Comparison of ENCODE assay signal across 17 mouse cellular contexts in the genomic region with DNA sequence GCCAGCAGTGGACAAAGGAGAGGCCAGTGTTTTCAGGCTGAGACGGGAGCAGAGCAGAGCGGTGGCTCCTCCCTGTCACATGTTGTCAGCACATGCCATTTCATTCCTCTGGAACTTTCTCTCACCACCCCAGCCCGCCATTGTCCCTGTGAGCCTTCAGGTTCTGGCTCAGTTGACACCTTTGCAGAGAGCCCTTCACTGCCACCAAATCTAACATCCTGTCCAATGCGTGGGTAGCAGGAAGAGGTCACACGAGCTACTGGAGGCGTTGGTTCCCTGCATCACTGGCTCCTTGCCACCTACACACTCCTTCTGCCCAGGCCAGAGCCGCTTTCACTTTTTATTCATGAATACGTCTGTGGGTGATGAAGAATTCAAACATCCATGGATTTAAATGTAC. TPM values are rescaled to one million over a fixed set of nuclear protein-coding genes. Genes with fewer than 3 reads are reported as not detected.
DNase-seq lines count a peak whose midpoint lies in the region; ATAC-seq and TF ChIP-seq lines count a peak whose summit lies in the region.
"Had no signal": no experiment of that assay in that cellular context is flagged by ENCODE, and none has a peak within 500 bp of the region (broad histone marks: within the 10 kb centered on the region; RNA-seq: fewer than 3 reads in every experiment).

No protein-coding gene starts in this region.

- no peak overlapping the region for H3K4me3 ChIP-seq in lung, postnatal 0 days (ENCODE audit: low read depth, low read length)
- H3K4me3 ChIP-seq in megakaryocyte, embryonic 14.5 days (replicated peaks): peak overlapping the region; percentile 56
- no peak overlapping the region for H3K4me3 ChIP-seq in forebrain, embryonic 16.5 days (replicated peaks; ENCODE audit: low read length)
- H3K4me3 ChIP-seq: limb, embryonic 15.5 days; myocyte had no signal

- no peaks in the 10 kb centered on the region for H3K27me3 ChIP-seq in lung, postnatal 0 days (replicated peaks; ENCODE audit: insufficient read depth, low read length)
- H3K27me3 ChIP-seq in megakaryocyte, embryonic 14.5 days (replicated peaks): peaks cover 9% of the 10 kb centered on the region
- no peaks in the 10 kb centered on the region for H3K27me3 ChIP-seq in forebrain, embryonic 16.5 days (replicated peaks; ENCODE audit: control insufficient read depth, insufficient read depth, low read length)
- H3K27me3 ChIP-seq: limb, embryonic 15.5 days had no signal

- DNase-seq in lung, postnatal 10 days: peak; percentile 29
- DNase-seq in lung, postnatal 0 days (ENCODE audit: low spot score): no peak
- DNase-seq in Muller cell, postnatal 12 days (ENCODE audit: inconsistent ontology term): peak; percentile 20
- DNase-seq in spleen, postnatal 36 days (ENCODE audit: low spot score in 2 of 2): peak; percentile 80 to 81
- no peak for DNase-seq in adrenal gland, postnatal 4 days (ENCODE audit: low spot score in 2 of 2)
- DNase-seq in cerebellum, adult 11 months: no peak
- DNase-seq: adrenal gland, postnatal 36 days; cerebellum, postnatal 25 days; forebrain, postnatal 0 days; kidney, adult 9 months; layer of hippocampus, adult 9-11 months; liver, postnatal 0 days had no signal

- 25% methylated on average over 8 of the region's 8 CpGs for WGBS in lung, postnatal 0 days
- WGBS in forebrain, embryonic 16.5 days: 73% methylated on average over 8 of the region's 8 CpGs

- H3K36me3 ChIP-seq in lung, postnatal 0 days (ENCODE audit: insufficient read depth, low read length): no peaks in the 10 kb centered on the region
- H3K36me3 ChIP-seq in megakaryocyte, embryonic 14.5 days (replicated peaks; ENCODE audit: low read length): no peaks in the 10 kb centered on the region
- H3K36me3 ChIP-seq in forebrain, embryonic 16.5 days (ENCODE audit: control insufficient read depth, insufficient read depth): no peaks in the 10 kb centered on the region
- H3K36me3 ChIP-seq: limb, embryonic 15.5 days had no signal

- H3K9ac ChIP-seq in lung, postnatal 0 days (replicated peaks; ENCODE audit: low read depth): no peak overlapping the region
- no peak overlapping the region for H3K9ac ChIP-seq in forebrain, embryonic 16.5 days (replicated peaks; ENCODE audit: low read depth, low read length)
- H3K9ac ChIP-seq: forebrain, postnatal 0 days; limb, embryonic 15.5 days; liver, postnatal 0 days had no signal

- H3K4me2 ChIP-seq in lung, postnatal 0 days (replicated peaks; ENCODE audit: low read depth, low read length): no peak overlapping the region
- no peak overlapping the region for H3K4me2 ChIP-seq in forebrain, embryonic 16.5 days (ENCODE audit: low read length)
- H3K4me2 ChIP-seq: limb, embryonic 15.5 days; midbrain, embryonic 11.5 days had no signal

- no peak for TF ChIP-seq EP300 in lung, postnatal 0 days (IDR thresholded peaks at IDR 0.05)

- H3K27ac ChIP-seq in lung, postnatal 0 days (ENCODE audit: low read length): no peak overlapping the region
- no peak overlapping the region for H3K27ac ChIP-seq in forebrain, embryonic 16.5 days (ENCODE audit: low read length)
- H3K27ac ChIP-seq: limb, embryonic 15.5 days had no signal

- no peak for ATAC-seq in lung, postnatal 0 days
- ATAC-seq in forebrain, embryonic 16.5 days: no peak
- ATAC-seq: forebrain, postnatal 0 days; liver, postnatal 0 days had no signal

- no peak for TF ChIP-seq CTCF in lung, postnatal 0 days (IDR thresholded peaks at IDR 0.05)

- H3K9me3 ChIP-seq in lung, postnatal 0 days (ENCODE audit: low read length): no peaks in the 10 kb centered on the region
- no peaks in the 10 kb centered on the region for H3K9me3 ChIP-seq in megakaryocyte, embryonic 14.5 days
- H3K9me3 ChIP-seq in forebrain, embryonic 16.5 days (ENCODE audit: control insufficient read depth, low read length): no peaks in the 10 kb centered on the region
- H3K9me3 ChIP-seq: limb, embryonic 15.5 days had no signal

- no peaks in the 10 kb centered on the region for H3K4me1 ChIP-seq in lung, postnatal 0 days (ENCODE audit: insufficient read depth, low read depth, low read length)
- peaks cover 10% of the 10 kb centered on the region for H3K4me1 ChIP-seq in megakaryocyte, embryonic 14.5 days
- H3K4me1 ChIP-seq in forebrain, embryonic 16.5 days (replicated peaks; ENCODE audit: control insufficient read depth, insufficient read depth, low read length): no peaks in the 10 kb centered on the region
- H3K4me1 ChIP-seq: limb, embryonic 15.5 days had no signal

RNA-seq across cellular contexts. Expression of a gene that starts 33.1 kb away (rescaled TPM):
- 1.3 and 1.4 TPM in 2 replicates for polyA plus RNA-seq in lung, postnatal 0 days (2015; fragmentation: Nextera tagmentation; extraction: Ambion mirVana)
- 0.49 TPM in 1 of 2 replicates, not detected in the other for polyA plus RNA-seq in megakaryocyte, embryonic 14.5 days (2012; ENCODE audit: insufficient read depth, low replicate concordance)
- 0.36 and 0.43 TPM in 2 replicates for polyA plus RNA-seq in forebrain, embryonic 16.5 days (2015; fragmentation: Nextera tagmentation; extraction: Ambion mirVana)
- total RNA-seq in adrenal gland, postnatal 4 days (2021): 1 to 10 TPM; 5.2 to 5.4 TPM

RNA-seq across cellular contexts. Expression of a gene that starts 52.7 kb away (rescaled TPM):
- polyA plus RNA-seq in lung, postnatal 0 days (2015; fragmentation: Nextera tagmentation; extraction: Ambion mirVana): 58.1 and 60.5 TPM in 2 replicates
- polyA plus RNA-seq in megakaryocyte, embryonic 14.5 days (2012; ENCODE audit: insufficient read depth, low replicate concordance): 62.6 and 98.0 TPM in 2 replicates
- polyA plus RNA-seq in forebrain, embryonic 16.5 days (2015; fragmentation: Nextera tagmentation; extraction: Ambion mirVana): 68.0 and 77.9 TPM in 2 replicates
- total RNA-seq in adrenal gland, postnatal 4 days (2021): 10 to 100 TPM; 41.7 to 44.3 TPM

Comparison
In these comparisons a context has a peak if more than half of its experiments do, and no peak if none do; other contexts are left out.
1. DNase-seq: peak in lung, postnatal 10 days (single experiment), Muller cell, postnatal 12 days (single experiment) and spleen, postnatal 36 days (2 of 2); none in lung, postnatal 0 days (single experiment), adrenal gland, postnatal 4 days (0 of 2) and cerebellum, adult 11 months (single experiment).